Mouse (Mus musculus) hindlimb bud, embryonic 11.5 days (tissue): ENCODE results near the gene Lrrc31.

ENCODE experiments used
- DNase-seq: peaks from one replicate; pipeline ENCODE4 v3.0.0-alpha.2; 2012; ENCODE audit warnings: low read depth, low spot score; ENCODE audit errors: extremely low spot score

Gene Lrrc31

DNA sequence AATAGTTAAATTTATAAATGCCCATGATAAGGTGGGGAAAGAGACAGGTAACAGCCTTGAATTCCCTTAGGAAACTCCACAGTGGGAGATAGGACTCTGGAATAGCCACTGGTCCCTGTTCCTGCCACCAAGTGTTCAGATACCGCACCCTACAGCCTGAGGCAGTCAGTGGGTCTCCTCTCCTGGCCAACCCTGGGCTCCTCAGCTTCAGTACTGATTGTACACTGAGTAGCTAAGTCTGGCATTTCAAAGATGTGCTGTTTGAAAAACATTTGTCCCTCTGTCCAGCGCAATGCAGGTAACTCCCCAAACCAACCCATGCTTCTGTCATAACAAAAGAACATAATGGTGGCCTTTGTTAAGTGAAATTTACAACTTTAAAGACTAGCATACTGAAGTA, 4.0 kb downstream of the Lrrc31 start:
- DNase-seq: no peak

DNA sequence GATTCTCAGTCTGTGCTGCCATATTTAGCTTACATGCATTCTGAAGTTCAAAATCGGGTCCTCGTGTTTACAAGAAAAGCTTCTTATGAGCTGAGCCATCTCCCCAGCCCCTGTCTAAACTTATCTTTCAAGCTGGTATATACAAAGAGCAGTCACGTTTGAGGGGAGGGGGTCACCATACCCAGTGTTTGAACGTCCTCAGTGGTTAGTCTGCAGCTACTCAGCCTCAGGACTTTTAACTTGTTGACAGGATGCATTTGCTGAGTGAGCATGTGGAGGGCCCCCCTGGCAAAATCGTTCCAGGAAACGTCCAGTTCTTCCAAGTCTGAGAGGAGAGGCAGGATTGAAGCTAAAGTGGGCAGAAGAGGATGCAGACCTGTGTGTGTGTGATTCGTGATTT, 8.7 kb downstream of the Lrrc31 start:
- DNase-seq: no peak

DNA sequence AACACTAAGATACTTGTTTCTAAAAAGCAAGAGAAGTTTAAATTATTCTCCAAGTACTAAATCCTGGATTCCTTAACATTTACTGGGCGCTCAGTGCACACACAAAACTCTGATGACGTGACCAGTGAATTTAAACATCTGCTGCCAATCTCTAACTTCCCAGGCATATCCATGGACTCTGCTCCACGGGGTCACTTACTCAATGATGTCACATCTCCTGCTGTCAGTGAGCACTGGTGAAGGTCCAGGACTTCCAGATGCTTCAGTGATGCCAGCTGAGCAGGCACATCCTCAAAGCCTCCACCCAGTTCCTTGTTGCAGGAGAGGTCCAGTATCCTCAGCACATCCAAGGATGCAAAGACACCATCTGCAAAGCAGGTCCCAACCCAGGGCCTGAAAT, 12.4 kb downstream of the Lrrc31 start:
- DNase-seq: no peak

DNA sequence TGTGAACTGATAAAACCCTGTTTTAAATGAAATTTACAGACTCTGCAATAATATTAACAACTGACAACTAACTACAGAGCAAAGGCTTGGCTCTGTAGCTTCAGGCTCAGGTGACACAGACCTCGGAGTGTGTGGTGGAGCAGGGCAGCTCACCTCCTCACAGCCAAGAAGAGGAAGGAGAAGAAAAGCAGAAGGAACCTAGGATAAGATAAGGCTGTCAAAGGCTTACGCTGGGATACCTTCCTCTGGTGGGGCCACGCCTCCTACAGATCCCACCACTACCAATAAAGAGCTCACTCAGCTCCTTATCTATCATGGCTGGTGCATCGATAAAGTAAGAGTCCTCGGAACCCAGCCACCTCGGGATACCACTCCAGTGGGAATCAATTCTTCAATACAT, 16.5 kb downstream of the Lrrc31 start:
- no peak for DNase-seq

DNA sequence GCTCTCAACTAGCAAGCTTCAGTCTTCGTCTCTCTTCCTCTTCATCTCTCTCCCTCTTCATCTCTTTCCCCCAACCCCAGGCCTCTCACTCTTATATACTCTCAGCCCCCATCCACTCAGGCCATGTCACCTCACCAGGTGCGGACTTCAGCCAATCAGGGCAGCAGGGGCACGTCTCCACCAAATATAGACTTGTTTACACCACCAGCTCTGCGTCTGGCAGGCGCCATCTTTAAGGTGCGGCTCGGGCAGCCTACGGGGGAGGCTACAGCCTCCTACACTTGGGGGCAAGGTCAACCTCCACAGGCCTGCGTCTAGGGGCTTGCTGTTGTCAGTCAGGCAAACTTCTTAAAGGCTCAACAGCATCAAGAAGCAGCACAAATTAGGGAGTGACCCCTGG, 41.2 kb downstream of the Lrrc31 start:
- DNase-seq: no peak

DNA sequence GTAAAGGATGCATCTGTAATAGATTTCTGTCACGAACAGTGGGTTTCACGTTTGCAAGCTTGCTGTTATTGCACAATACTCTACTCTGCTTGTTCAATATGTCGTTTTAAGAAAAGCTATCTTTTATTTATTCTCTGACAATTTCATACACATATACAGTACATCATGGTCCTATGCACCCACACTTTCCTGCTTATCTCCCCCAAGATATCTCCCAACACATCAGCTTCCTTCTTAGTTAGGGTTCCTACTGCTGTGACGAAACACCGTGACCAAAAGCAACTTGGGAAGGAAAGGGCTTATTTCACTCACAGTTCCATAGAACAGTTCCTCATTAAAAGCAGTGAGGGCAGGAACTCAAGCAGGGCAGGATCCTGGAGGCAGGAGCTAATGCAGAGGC, 43.7 kb downstream of the Lrrc31 start:
- DNase-seq: no peak

DNA sequence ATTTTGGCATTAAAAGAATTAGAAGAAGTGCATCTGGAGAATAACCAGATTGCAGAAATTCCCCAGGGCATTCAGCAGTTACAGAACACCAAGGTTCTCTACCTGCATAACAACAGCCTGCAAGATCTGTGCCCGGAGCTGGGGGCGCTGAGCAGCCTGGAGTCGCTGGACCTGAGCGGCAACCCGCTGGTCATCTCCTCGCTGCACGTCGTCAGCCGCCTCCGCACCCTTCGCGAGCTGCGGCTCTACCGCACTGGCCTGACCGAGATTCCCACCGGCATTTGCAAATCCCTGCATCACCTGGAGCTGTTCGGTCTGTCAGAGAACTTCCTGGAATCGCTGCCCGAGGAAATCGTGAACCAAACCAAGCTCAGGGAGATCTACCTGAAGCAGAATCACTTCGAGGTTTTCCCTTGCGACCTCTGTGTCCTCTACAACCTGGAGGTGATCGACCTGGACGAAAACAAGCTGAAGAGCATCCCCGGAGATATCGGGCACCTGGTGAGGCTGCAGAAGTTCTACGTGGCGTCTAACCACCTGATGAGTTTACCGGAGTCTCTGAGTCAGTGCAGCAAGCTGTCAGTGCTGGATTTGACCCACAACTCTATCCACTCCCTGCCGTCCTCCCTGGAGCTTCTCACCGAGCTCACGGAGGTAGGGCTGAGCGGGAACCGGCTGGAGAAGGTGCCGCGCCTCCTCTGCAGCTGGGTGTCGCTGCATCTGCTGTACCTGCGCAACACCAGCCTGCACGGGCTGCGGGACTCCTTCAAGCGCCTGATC, 49.4 kb downstream of the Lrrc31 start:
- no peak for DNase-seq

DNA sequence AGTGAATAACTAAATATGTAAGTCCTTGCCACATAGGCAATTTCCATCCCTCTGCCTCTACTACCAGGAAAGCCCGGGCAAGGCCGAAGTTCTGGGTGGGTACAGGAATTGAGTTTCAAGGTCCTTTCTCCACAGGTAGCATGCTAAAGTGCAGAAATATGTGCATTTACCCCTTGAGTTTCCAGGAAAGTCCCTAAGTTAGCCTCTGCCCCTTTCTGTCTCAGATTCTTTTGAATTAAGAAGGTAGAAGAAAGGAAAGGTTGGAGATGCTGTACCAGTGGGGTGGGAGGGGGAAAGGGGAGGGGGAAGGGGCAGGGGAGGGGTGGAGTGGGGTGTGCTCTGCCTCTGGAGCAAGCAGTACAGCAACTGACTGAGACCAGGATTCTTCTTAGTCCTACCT, 51.2 kb downstream of the Lrrc31 start:
- no peak for DNase-seq

DNA sequence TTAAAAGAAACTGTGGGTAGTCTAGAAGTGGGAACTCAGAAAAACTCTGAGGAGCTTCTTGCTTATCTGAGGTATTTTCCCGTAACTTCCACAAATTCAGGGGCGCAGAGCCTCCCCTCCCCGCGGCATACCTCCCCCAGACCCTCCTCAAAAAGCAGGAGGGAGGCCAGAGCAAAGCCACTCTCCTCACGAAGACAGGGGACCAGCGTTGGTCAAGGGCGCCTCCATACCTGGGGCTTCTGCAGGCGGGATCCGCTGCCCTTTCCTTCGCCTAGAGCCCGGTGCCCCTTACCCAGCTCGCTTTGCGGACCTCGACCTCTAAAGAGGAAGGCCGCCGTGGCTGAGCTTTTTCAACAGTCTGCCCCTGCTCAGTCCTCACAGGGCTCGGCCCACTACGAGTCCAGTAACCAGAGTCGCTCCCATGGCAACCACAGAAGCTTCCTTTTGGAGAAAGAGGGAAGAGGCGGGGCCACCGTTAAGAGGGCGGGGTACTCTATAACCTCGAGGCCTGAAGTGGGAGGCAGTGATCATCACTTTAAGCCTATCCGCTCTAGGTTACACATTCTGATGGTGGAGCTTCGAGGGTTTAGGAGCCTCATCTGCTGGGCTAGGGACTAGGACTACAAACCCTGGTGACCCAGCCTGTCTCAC, 52.1 kb downstream of the Lrrc31 start, which contains the start of gene Lrrc34:
TSS of gene Lrrc34 (minus strand) at position 430 of the 651 bp plus-strand sequence.
- no peak for DNase-seq

DNA sequence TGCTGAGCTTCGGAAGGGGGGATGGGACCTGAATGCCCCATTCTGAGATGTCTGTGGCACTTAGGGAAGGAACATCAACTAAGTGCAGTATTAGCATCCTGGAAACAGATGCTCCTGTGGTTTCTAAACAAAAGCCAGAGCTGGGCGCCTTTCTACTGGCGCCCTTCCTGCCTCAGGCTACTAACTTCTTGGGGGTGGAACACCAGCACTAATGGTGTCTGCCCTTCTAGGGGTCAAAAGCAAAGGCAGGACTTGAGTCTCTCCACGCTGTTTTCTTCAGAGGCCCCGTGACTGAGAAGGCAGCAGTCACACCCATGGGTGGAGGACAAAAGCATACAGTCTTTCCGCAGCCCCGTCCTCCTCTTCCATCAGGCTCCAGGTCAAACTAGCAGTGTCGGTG, 52.9 kb downstream of the Lrrc31 start:
- no peak for DNase-seq

DNA sequence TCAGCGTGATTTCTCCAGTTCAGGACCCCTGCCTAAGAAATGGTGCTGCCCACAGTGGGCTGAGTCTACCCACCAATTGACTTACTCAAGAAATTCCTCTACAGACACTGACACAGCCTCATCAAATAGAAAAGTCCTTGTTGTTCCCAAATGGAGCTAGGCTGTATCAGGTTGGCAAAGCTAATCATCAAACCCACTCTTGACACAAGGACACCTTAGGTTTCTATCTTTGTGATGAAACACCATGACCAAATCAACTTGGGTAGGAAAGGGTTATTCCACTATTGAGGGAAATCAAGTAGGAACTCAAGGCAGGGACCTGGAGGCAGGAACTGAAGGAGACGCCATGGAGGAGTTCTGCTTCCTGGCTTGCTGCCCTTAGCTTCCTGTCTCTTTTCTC, 55.4 kb downstream of the Lrrc31 start, which contains the start of gene Lrriq4:
TSS of gene Lrriq4 (plus strand) at position 301 of the 400 bp plus-strand sequence.
- no peak for DNase-seq

DNA sequence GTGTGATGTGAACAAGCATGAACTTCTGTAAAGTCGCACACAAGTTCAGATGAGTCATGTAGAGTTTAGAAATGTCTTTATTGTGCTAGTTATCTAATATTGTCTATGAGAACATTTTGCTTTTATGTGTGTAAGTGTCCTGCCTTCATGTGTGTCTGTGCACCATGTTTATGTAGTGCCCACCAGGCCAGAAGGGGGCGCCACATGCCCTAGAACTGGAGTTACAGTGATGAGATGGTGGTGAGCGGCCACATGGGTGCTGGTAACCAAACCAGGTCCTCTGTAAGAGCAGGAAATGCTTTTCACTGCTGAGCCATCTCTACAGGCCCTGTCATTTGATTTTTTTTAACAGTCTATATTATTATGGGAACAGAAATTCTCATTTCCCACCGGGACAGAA, 64.0 kb downstream of the Lrrc31 start:
- no peak for DNase-seq

DNA sequence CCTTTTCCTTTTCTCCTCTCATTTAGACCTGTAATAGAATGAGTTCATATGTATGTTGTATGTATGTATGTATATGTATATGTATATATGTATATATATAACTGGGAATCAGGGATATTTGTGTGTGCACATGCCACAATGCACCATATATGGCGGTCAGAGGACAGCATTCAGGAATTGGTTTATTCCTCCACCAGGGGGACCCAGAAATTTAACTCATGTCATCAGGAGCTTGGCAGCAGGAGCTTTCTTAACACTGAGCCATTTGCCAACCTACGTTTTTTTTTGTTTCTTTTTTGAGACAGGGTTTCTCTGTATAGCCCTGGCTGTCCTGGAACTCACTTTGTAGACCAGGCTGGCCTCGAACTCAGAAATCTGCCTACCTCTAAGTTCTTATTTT, 66.0 kb downstream of the Lrrc31 start:
- no peak for DNase-seq
